Mouse (Mus musculus): ENCODE data around the gene Rnf144a. TPM values are rescaled to one million over a fixed set of nuclear protein-coding genes. Genes with fewer than 3 reads are reported as not detected.
"Not testable (repeated sequence)": the region's sequence is repeated elsewhere in the genome, so short reads cannot be mapped to it uniquely, and the experiment has no call there.

Rnf144a gene
- polyA plus RNA-seq, 1 experiment from 2014 or later = 22.4 TPM

DNA sequence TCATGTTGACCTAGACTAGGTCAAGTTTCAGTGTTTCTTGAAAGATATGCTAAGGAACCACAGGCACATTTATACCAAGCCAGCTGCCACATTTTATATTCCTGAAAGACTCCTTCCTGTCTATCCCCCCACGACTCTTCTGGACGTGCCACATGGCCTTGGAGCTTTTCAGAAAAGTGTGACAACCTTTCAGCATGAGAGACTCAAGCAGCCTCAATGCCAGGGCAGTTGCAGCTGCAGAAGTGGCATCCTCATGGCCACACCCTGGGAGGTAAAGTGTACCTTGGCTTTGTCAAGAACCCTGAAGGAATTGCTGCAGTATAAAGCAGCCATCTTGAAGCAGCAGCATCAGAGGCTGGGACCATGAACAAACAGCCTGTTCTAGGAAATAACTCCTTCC is 29.5 kb upstream of the Rnf144a start:
- no peak for DNase-seq (ENCODE audit: low spot score)
- Histone ChIP-seq H3K4me1 (replicated peaks; ENCODE audit: control insufficient read depth, insufficient read depth, low read length) (no peaks in the 10 kb centered on the region), H3K9me3 (ENCODE audit: control insufficient read depth, low read length) (no peaks in the 10 kb centered on the region), H3K4me3 (ENCODE audit: low read depth, low read length) (no peak overlapping the region), H3K4me2 (ENCODE audit: low read length) (no peak overlapping the region), H3K36me3 (ENCODE audit: control insufficient read depth, insufficient read depth, low read length) (no peaks in the 10 kb centered on the region), H3K9ac (ENCODE audit: low read length) (no peak overlapping the region), H3K27ac (ENCODE audit: low read depth) (no peak overlapping the region), H3K27me3 (replicated peaks; ENCODE audit: control insufficient read depth, insufficient read depth, low read length) (no peaks in the 10 kb centered on the region)
- ATAC-seq (replicated peaks; ENCODE audit: low FRiP score, low TSS enrichment, low read depth) = no peak
- 65% methylated on average over 2 of the region's 2 CpGs for WGBS

GRCm38 (mm10) chr12:26444054-26444453 is 29.0 kb upstream of the Rnf144a start:
- ATAC-seq (replicated peaks; ENCODE audit: low FRiP score, low TSS enrichment, low read depth) = no peak
- Histone ChIP-seq H3K4me2 (ENCODE audit: low read length) (no peak overlapping the region), H3K36me3 (ENCODE audit: control insufficient read depth, insufficient read depth, low read length) (no peaks in the 10 kb centered on the region), H3K4me1 (replicated peaks; ENCODE audit: control insufficient read depth, insufficient read depth, low read length) (no peaks in the 10 kb centered on the region; the same call in 1 of the 2 replicates), H3K9ac (ENCODE audit: low read length) (no peak overlapping the region), H3K27ac (ENCODE audit: low read depth) (no peak overlapping the region), H3K27me3 (replicated peaks; ENCODE audit: control insufficient read depth, insufficient read depth, low read length) (no peaks in the 10 kb centered on the region), H3K9me3 (ENCODE audit: control insufficient read depth, low read length) (no peaks in the 10 kb centered on the region), H3K4me3 (ENCODE audit: low read depth, low read length) (no peak overlapping the region)
- peak; percentile 82 for DNase-seq (ENCODE audit: low spot score)
- 0% methylated on average over 2 of the region's 2 CpGs for WGBS

DNA sequence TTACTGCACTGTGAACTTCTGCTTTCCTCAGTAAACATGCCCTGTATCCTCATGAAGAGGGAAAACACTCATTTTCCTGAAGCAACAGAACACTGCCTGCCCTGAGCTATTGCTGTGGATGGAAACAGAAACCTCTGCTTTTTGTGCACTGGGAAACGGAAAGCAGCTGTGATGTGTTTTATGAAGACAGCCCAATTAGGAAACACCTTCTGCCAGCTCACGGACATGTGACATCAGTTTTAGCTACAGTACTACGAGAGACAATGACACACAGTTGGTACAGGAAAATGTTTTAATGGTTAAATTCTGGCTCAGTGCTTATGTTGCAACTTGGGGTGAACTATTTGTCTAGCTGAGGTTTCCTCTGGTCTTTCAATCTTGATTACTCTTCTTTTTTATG is 24.3 kb upstream of the Rnf144a start:
- Histone ChIP-seq H3K4me1 (replicated peaks; ENCODE audit: control insufficient read depth, insufficient read depth, low read length) (no peaks in the 10 kb centered on the region; the same call in 1 of the 2 replicates), H3K36me3 (ENCODE audit: control insufficient read depth, insufficient read depth, low read length) (no peaks in the 10 kb centered on the region), H3K4me3 (ENCODE audit: low read depth, low read length) (no peak overlapping the region), H3K9me3 (ENCODE audit: control insufficient read depth, low read length) (no peaks in the 10 kb centered on the region), H3K27me3 (replicated peaks; ENCODE audit: control insufficient read depth, insufficient read depth, low read length) (no peaks in the 10 kb centered on the region), H3K27ac (ENCODE audit: low read depth) (no peak overlapping the region), H3K9ac (ENCODE audit: low read length) (no peak overlapping the region), H3K4me2 (ENCODE audit: low read length) (no peak overlapping the region)
- DNase-seq (ENCODE audit: low spot score) = no peak
- no peak for ATAC-seq (replicated peaks; ENCODE audit: low FRiP score, low TSS enrichment, low read depth)
- whole genome bisulfite sequencing = 44% methylated on average over 3 of the region's 3 CpGs

GRCm38 (mm10) chr12:26437950-26438349 is 22.9 kb upstream of the Rnf144a start:
- no peaks in the 10 kb centered on the region for H3K27me3 ChIP-seq (replicated peaks; ENCODE audit: control insufficient read depth, insufficient read depth, low read length)
- no peak overlapping the region for H3K27ac ChIP-seq (ENCODE audit: low read depth)
- H3K36me3 ChIP-seq (ENCODE audit: control insufficient read depth, insufficient read depth, low read length) = no peaks in the 10 kb centered on the region
- no peak overlapping the region for H3K4me2 ChIP-seq (ENCODE audit: low read length)
- no peaks in the 10 kb centered on the region for H3K9me3 ChIP-seq (ENCODE audit: control insufficient read depth, low read length)
- no peak overlapping the region for H3K9ac ChIP-seq (ENCODE audit: low read length)
- ATAC-seq (replicated peaks; ENCODE audit: low FRiP score, low TSS enrichment, low read depth) (no peak), DNase-seq (ENCODE audit: low spot score) (no peak)
- WGBS = 51% methylated on average over 3 of the region's 3 CpGs
- no peaks in the 10 kb centered on the region; the same call in 1 of the 2 replicates for H3K4me1 ChIP-seq (replicated peaks; ENCODE audit: control insufficient read depth, insufficient read depth, low read length)
- no peak overlapping the region for H3K4me3 ChIP-seq (ENCODE audit: low read depth, low read length)

- ATAC-seq (replicated peaks; ENCODE audit: low FRiP score, low TSS enrichment, low read depth) (no peak), DNase-seq (ENCODE audit: low spot score) (no peak)
- 85% methylated on average over 4 of the region's 4 CpGs for WGBS
- H3K4me1 ChIP-seq (replicated peaks; ENCODE audit: control insufficient read depth, insufficient read depth, low read length) = no peaks in the 10 kb centered on the region; the same call in 1 of the 2 replicates
- H3K4me3 ChIP-seq (ENCODE audit: low read depth, low read length) = no peak overlapping the region
- no peak overlapping the region for H3K9ac ChIP-seq (ENCODE audit: low read length)
- no peaks in the 10 kb centered on the region for H3K27me3 ChIP-seq (replicated peaks; ENCODE audit: control insufficient read depth, insufficient read depth, low read length)
- no peak overlapping the region for H3K4me2 ChIP-seq (ENCODE audit: low read length)
- H3K36me3 ChIP-seq (ENCODE audit: control insufficient read depth, insufficient read depth, low read length) = no peaks in the 10 kb centered on the region
- H3K27ac ChIP-seq (ENCODE audit: low read depth) = no peak overlapping the region
- no peaks in the 10 kb centered on the region for H3K9me3 ChIP-seq (ENCODE audit: control insufficient read depth, low read length)
These were observed 21.3 kb upstream of the Rnf144a start for GRCm38 (mm10) chr12:26436334-26436733.

DNA sequence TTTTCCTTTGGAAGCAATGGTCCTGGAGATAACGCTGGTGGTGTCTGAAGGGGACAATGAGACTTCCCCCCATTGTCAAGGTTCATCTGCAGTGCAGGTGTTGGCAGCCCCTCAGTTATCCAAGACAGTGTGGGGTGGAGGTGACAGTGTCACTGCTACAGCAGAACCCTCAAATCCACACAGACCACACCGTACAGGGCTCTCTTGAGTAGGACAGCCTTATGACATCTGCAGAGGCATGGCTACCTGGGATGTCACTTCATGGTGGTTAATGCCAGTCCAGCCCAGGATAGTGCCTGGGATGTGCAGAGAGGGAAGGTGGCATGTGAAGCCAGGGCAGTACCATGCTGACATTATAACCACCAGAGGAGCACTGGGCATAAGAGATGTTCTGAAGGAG is 13.7 kb upstream of the Rnf144a start:
- WGBS = 88% methylated on average over 2 of the region's 2 CpGs
- H3K9ac ChIP-seq (ENCODE audit: low read length); H3K27ac ChIP-seq (ENCODE audit: low read depth); H3K27me3 ChIP-seq (replicated peaks; ENCODE audit: control insufficient read depth, insufficient read depth, low read length); H3K4me2 ChIP-seq (ENCODE audit: low read length); ATAC-seq (replicated peaks; ENCODE audit: low FRiP score, low TSS enrichment, low read depth); H3K36me3 ChIP-seq (ENCODE audit: control insufficient read depth, insufficient read depth, low read length); H3K9me3 ChIP-seq (ENCODE audit: control insufficient read depth, low read length); H3K4me1 ChIP-seq (replicated peaks; ENCODE audit: control insufficient read depth, insufficient read depth, low read length); H3K4me3 ChIP-seq (ENCODE audit: low read depth, low read length); DNase-seq (ENCODE audit: low spot score): not testable (repeated sequence)

- no peak for DNase-seq (ENCODE audit: low spot score)
- H3K27me3 ChIP-seq (replicated peaks; ENCODE audit: control insufficient read depth, insufficient read depth, low read length) = no peaks in the 10 kb centered on the region
- ATAC-seq (replicated peaks; ENCODE audit: low FRiP score, low TSS enrichment, low read depth) = no peak
- H3K4me1 ChIP-seq (replicated peaks; ENCODE audit: control insufficient read depth, insufficient read depth, low read length) = no peaks in the 10 kb centered on the region
- no peak overlapping the region for H3K9ac ChIP-seq (ENCODE audit: low read length)
- 79% methylated on average over 2 of the region's 2 CpGs for WGBS
- H3K27ac ChIP-seq (ENCODE audit: low read depth) = no peak overlapping the region
- H3K9me3 ChIP-seq (ENCODE audit: control insufficient read depth, low read length) = no peaks in the 10 kb centered on the region
- H3K4me2 ChIP-seq (ENCODE audit: low read length) = no peak overlapping the region
- no peak overlapping the region for H3K4me3 ChIP-seq (ENCODE audit: low read depth, low read length)
- no peaks in the 10 kb centered on the region for H3K36me3 ChIP-seq (ENCODE audit: control insufficient read depth, insufficient read depth, low read length)
These were observed 9.8 kb upstream of the Rnf144a start for GRCm38 (mm10) chr12:26424841-26425240.

- Histone ChIP-seq H3K27ac (ENCODE audit: low read depth) (no peak overlapping the region), H3K36me3 (ENCODE audit: control insufficient read depth, insufficient read depth, low read length) (no peaks in the 10 kb centered on the region), H3K9me3 (ENCODE audit: control insufficient read depth, low read length) (no peaks in the 10 kb centered on the region), H3K4me2 (ENCODE audit: low read length) (no peak overlapping the region), H3K4me3 (ENCODE audit: low read depth, low read length) (no peak overlapping the region), H3K9ac (ENCODE audit: low read length) (no peak overlapping the region), H3K4me1 (replicated peaks; ENCODE audit: control insufficient read depth, insufficient read depth, low read length) (peaks cover 7% of the 10 kb centered on the region), H3K27me3 (replicated peaks; ENCODE audit: control insufficient read depth, insufficient read depth, low read length) (no peaks in the 10 kb centered on the region)
- DNase-seq (ENCODE audit: low spot score) = no peak
- WGBS = 83% methylated on average over 4 of the region's 4 CpGs
- no peak for ATAC-seq (replicated peaks; ENCODE audit: low FRiP score, low TSS enrichment, low read depth)
These were observed 3.3 kb upstream of the Rnf144a start for GRCm38 (mm10) chr12:26418322-26418721.

DNA sequence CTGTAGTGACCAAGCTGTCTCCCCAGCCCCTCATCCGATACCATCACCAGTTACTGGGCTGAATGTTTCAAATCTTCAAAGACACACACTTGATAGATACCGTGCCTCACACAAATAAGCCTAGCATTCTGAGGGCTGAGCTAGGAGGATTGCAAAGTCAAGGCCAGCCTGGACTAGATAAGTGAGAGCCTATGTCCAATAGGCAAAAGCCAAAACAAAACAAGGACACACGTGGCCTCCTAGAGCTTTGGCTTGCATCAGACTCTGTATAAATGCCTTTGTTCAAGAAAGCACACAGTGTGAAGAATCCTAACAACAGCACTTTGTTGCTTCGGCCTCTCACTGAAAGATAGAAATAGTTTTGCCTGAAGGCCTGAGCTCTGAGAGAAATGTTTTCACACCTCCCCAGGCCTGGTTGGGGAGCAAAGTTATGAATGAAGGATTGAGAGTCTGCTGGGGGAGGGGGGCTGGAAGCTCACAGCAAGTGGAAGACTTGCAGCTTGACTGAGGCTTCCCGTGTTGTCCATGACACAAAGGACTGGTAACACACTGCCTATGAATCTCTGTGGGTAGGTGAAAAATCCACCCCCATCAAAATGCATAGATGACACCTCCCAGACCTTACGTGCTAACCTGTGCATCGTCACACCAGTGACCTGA is 1.7 kb upstream of the Rnf144a start:
- H3K4me1 ChIP-seq (replicated peaks; ENCODE audit: control insufficient read depth, insufficient read depth, low read length) = peaks cover 16% of the 10 kb centered on the region
- no peaks in the 10 kb centered on the region for H3K9me3 ChIP-seq (ENCODE audit: control insufficient read depth, low read length)
- H3K36me3 ChIP-seq (ENCODE audit: control insufficient read depth, insufficient read depth, low read length) = no peaks in the 10 kb centered on the region; the same call in 1 of the 2 replicates
- H3K27me3 ChIP-seq (replicated peaks; ENCODE audit: control insufficient read depth, insufficient read depth, low read length) = no peaks in the 10 kb centered on the region
- H3K9ac ChIP-seq (ENCODE audit: low read length) = no peak overlapping the region
- DNase-seq (ENCODE audit: low spot score) = no peak
- no peak for ATAC-seq (replicated peaks; ENCODE audit: low FRiP score, low TSS enrichment, low read depth)
- H3K27ac ChIP-seq (ENCODE audit: low read depth) = no peak overlapping the region
- no peak overlapping the region for H3K4me3 ChIP-seq (ENCODE audit: low read depth, low read length)
- H3K4me2 ChIP-seq (ENCODE audit: low read length) = no peak overlapping the region
- 68% methylated on average over 7 of the region's 7 CpGs for WGBS
